Mouse (Mus musculus) liver, adult 2 months (tissue): Measurements from ENCODE around the gene Tmem198b.

Experiments used
- CTCF ChIP-seq: fragments of 200-500 bp; IDR thresholded peaks from 2 replicates; pipeline ENCODE4 v1.5.1; 2011; ENCODE audit warnings: low read depth, low read length, control low read depth
- POLR2A ChIP-seq: fragments of 200-500 bp; IDR thresholded peaks from 2 replicates; pipeline ENCODE4 v1.6.1; 2011; ENCODE audit warnings: low read length, control low read depth; ENCODE audit not compliant: insufficient read depth; ENCODE audit errors: extremely low read depth

DNA sequence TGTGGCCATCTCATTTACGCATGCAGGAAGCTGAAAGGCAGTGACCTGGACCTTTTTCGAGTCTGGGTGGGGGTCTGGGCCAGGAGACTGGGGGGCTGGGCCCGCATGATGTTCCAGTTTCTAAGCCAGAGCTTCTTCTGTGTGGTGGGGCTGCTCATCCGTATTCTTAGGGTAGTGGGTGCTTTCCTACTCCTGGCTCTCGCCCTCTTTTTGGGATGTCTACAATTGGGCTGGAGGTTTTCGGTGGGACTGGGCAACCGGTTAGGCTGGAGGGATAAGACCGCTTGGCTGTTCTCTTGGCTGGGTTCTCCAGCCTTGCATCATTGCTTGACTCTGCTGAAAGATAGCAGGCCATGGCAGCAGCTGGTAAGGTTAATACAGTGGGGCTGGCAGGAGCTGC is 2.8 kb upstream of the Tmem198b start:
- no peak for TF ChIP-seq CTCF
- TF ChIP-seq POLR2A: no peak
